Mouse (Mus musculus) urinary bladder, adult 2 months (tissue): ENCODE measurements around the gene Rgcc. TPM values are rescaled to one million over a fixed set of nuclear protein-coding genes. Genes with fewer than 3 reads are reported as not detected.

Experiments used
- DNase-seq: peaks from one replicate; pipeline ENCODE4 v3.0.0; 2022; ENCODE audit warnings: low spot score
- polyA plus RNA-seq: library from polyadenylated mRNA; depleted of rRNA; stranded (reverse); fragments of >200 nt; gene quantifications from 2 replicates; pipeline ENCODE4 v1.2.3, GENCODE M21; 2012; rRNA removed

Gene Rgcc
- polyA plus RNA-seq, 1 experiment = 20.1 TPM

- no peak for DNase-seq
Observed at GRCm38 (mm10) chr14:79241656-79242385, 59.6 kb downstream of the Rgcc start.

- no peak for DNase-seq
Observed at GRCm38 (mm10) chr14:79241057-79241570, 60.3 kb downstream of the Rgcc start.

DNA sequence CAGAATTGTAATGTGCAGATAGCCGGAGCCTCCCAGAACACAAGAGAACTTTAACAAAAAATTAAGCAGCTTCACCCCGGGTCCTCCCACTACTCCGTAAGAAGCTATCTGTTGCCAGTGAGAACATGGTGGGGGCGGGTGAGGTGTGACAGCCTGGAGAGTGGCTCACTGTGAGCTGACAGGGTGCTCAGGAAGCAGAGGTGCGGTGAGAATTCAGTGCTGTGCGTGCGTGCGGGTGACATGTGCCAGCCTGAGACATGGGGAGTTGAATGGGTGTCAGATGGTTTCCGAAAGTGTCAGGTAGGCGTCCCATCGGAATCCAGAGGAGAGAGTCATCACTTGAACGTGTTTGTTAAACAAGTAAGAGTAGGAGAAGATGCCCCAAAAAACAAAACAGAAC is 62.0 kb downstream of the Rgcc start:
- DNase-seq = no peak

Other genes with a start within 250 kb of the Rgcc start
- gene Zfp957, start 54.3 kb downstream of the Rgcc start, polyA plus RNA-seq = not detected in 2 replicates
- 11.4 and 13.3 TPM in 2 replicates for gene Naa16, start 89.1 kb upstream of the Rgcc start, polyA plus RNA-seq
- 6.4 and 6.6 TPM in 2 replicates for gene Mtrf1, start 96.1 kb upstream of the Rgcc start, polyA plus RNA-seq
- 5.2 and 6.1 TPM in 2 replicates for gene Kbtbd7, start 124.9 kb upstream of the Rgcc start, polyA plus RNA-seq
- gene Kbtbd6, start 150.2 kb upstream of the Rgcc start, polyA plus RNA-seq = 0.15 and 0.16 TPM in 2 replicates
- 40.7 and 41.9 TPM in 2 replicates for gene Elf1, start 179.5 kb upstream of the Rgcc start, polyA plus RNA-seq
- 17.8 and 18.7 TPM in 2 replicates for gene Wbp4, start 179.9 kb upstream of the Rgcc start, polyA plus RNA-seq